Mouse (Mus musculus) heart, postnatal 0 days (tissue): ENCODE measurements around the gene Mapk1ip1l. TPM values are rescaled to one million over a fixed set of nuclear protein-coding genes. Genes with fewer than 3 reads are reported as not detected.

Source experiments
- ATAC-seq: fragments of 200-750 bp; cut with Nextera tagmentation; 2 replicates; pipeline ENCODE4 v1.8.0; 2017; ENCODE audit warnings: low read depth, moderate number of reproducible peaks, moderate library complexity; ENCODE audit not compliant: insufficient read depth
- DNase-seq: peaks from one replicate; pipeline ENCODE4 v3.0.0-alpha.2; 2016; ENCODE audit warnings: low spot score
- H3K27ac ChIP-seq: fragments of 300-500 bp; sonication (generic); 2 replicates; pipeline ENCODE4 v1.5.1; 2014; ENCODE audit warnings: low read depth, mild to moderate bottlenecking
- H3K27me3 ChIP-seq: fragments of 300-500 bp; sonication (generic); 2 replicates; pipeline ENCODE4 v1.6.1; 2014; ENCODE audit warnings: low read length, mixed read lengths; ENCODE audit not compliant: control insufficient read depth, insufficient read depth
- H3K36me3 ChIP-seq: fragments of 300-500 bp; sonication (generic); replicated peaks from 2 replicates; pipeline ENCODE4 v1.6.1; 2014; ENCODE audit warnings: low read length, mixed read lengths; ENCODE audit not compliant: control insufficient read depth, insufficient read depth
- H3K4me1 ChIP-seq: fragments of 300-500 bp; sonication (generic); 2 replicates; pipeline ENCODE4 v1.6.1; 2014; ENCODE audit warnings: antibody characterized with exemption; ENCODE audit not compliant: control insufficient read depth, insufficient read depth
- H3K4me2 ChIP-seq: fragments of 300-500 bp; sonication (generic); 2 replicates; pipeline ENCODE4 v1.6.1; 2014; ENCODE audit warnings: low read depth, mild to moderate bottlenecking, low read length, moderate library complexity
- H3K4me3 ChIP-seq: fragments of 300-500 bp; sonication (generic); 2 replicates; pipeline ENCODE4 v1.5.1; 2014; ENCODE audit warnings: low read depth, low read length
- H3K9ac ChIP-seq: fragments of 300-500 bp; sonication (generic); replicated peaks from 2 replicates; pipeline ENCODE4 v1.6.1; 2014; ENCODE audit warnings: low read depth, low read length, mixed read lengths
- H3K9me3 ChIP-seq: fragments of 300-500 bp; sonication (generic); replicated peaks from 2 replicates; pipeline ENCODE4 v1.6.1; 2016; ENCODE audit warnings: low read length; ENCODE audit not compliant: control insufficient read depth
- CTCF ChIP-seq: IDR thresholded peaks from 2 replicates; pipeline ENCODE4 v1.5.1; 2016; ENCODE audit warnings: antibody characterized with exemption, control low read depth, low read depth
- EP300 ChIP-seq: IDR thresholded peaks from 2 replicates; pipeline ENCODE4 v1.6.1; 2016; ENCODE audit warnings: antibody characterized with exemption, low read depth
- WGBS: fragments of 180-500 bp; shearing (Covaris S2); extraction: QIAGEN DNeasy Blood & Tissue Kit; methylation state at CpG from one replicate; pipeline ENCODE4 v1.1.7; 2014; 5-methylcytosine and 5-hydroxymethylcytosine counted together
- polyA plus RNA-seq: library from polyadenylated mRNA; unstranded; fragments of >200 nt; fragmentation: Nextera tagmentation; extraction: Ambion mirVana; gene quantifications from 2 replicates; pipeline ENCODE4 v1.2.1, GENCODE M21; 2015
- total RNA-seq: library from RNA; depleted of rRNA; stranded (reverse); fragments of >200 nt; gene quantifications from 2 replicates; pipeline ENCODE4 v1.2.3, GENCODE M21; 2014; ENCODE audit warnings: low replicate concordance

Gene Mapk1ip1l
- total and polyA plus RNA-seq, 2 experiments from 2014 or later = 18.9 to 32.4 TPM

GRCm38 (mm10) chr14:47281535-47281934 is 16.5 kb upstream of the Mapk1ip1l start:
- Histone ChIP-seq H3K9ac (no peak overlapping the region), H3K4me2 (no peak overlapping the region), H3K27ac (no peak overlapping the region), H3K36me3 (no peaks in the 10 kb centered on the region), H3K9me3 (no peaks in the 10 kb centered on the region), H3K4me3 (no peak overlapping the region), H3K27me3 (no peaks in the 10 kb centered on the region), H3K4me1 (peaks cover 10% of the 10 kb centered on the region; the same call in 1 of the 2 replicates)
- 89% methylated on average over 4 of the region's 4 CpGs for WGBS
- DNase-seq (no peak), ATAC-seq (no peak)
- TF ChIP-seq EP300 = no peak
- no peak for TF ChIP-seq CTCF

DNA sequence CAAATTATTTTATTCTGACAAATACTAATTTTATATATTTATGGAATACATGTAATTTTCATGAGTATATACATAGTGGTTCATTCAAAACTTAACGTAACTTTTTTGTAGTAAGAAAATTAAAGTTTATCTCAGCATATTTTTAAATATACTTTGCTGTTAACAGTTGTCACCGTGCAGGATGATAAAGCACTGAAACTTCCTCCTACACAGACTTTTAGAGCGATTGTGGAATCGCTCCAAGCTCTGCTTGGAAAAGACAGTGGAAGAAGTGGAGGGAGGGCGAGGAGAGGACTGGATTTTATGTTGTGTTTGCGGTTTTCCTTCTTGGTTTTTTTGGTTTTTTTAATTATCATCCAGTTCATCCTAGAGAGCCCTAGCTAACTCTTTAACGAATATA is 14.5 kb upstream of the Mapk1ip1l start:
- H3K27ac ChIP-seq = no peak overlapping the region
- no peak overlapping the region for H3K9ac ChIP-seq
- 54% methylated on average over 7 of the region's 7 CpGs for WGBS
- DNase-seq (peak; percentile 17), ATAC-seq (no peak)
- H3K9me3 ChIP-seq = no peaks in the 10 kb centered on the region
- no peaks in the 10 kb centered on the region for H3K27me3 ChIP-seq
- no peak overlapping the region for H3K4me3 ChIP-seq
- no peaks in the 10 kb centered on the region; the same call in 1 of the 2 replicates for H3K4me1 ChIP-seq
- no peak for TF ChIP-seq EP300
- no peaks in the 10 kb centered on the region for H3K36me3 ChIP-seq
- no peak overlapping the region for H3K4me2 ChIP-seq

- 97% methylated on average over 2 of the region's 2 CpGs for WGBS
- Histone ChIP-seq H3K9me3 (no peaks in the 10 kb centered on the region), H3K4me1 (no peaks in the 10 kb centered on the region; the same call in 1 of the 2 replicates), H3K4me2 (no peak overlapping the region), H3K36me3 (peaks cover 8% of the 10 kb centered on the region), H3K4me3 (no peak overlapping the region), H3K27me3 (no peaks in the 10 kb centered on the region), H3K27ac (no peak overlapping the region), H3K9ac (no peak overlapping the region)
- TF ChIP-seq CTCF (no peak), EP300 (no peak)
- DNase-seq (no peak), ATAC-seq (no peak)
Observed at GRCm38 (mm10) chr14:47285271-47285670, 12.8 kb upstream of the Mapk1ip1l start.

DNA sequence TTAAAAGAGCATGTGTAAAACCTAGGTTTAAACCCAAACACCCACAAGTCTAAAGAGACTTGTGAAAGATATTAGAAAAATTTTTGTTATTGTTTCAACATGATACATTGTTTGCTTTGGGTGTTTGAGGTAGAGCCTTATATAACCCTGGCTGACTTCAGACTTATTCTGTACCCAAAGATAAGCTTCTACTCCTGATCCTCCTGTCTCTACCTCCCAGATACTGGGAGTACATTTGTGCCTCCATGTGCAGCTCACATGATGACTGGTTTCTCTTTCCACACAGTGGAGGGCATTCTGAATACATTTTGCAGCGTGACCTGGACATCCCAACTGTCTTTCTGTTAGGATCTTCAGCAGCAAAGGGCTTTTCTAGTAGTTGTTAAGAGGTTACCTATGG is 11.9 kb upstream of the Mapk1ip1l start:
- Histone ChIP-seq H3K36me3 (peaks cover 13% of the 10 kb centered on the region), H3K4me1 (no peaks in the 10 kb centered on the region; the same call in 1 of the 2 replicates), H3K27ac (no peak overlapping the region), H3K9ac (no peak overlapping the region), H3K27me3 (no peaks in the 10 kb centered on the region), H3K9me3 (no peaks in the 10 kb centered on the region), H3K4me3 (no peak overlapping the region), H3K4me2 (no peak overlapping the region)
- 82% methylated on average over 1 of the region's 1 CpGs for WGBS
- ATAC-seq = no peak
- DNase-seq = no peak
- TF ChIP-seq EP300 (no peak), CTCF (no peak)

GRCm38 (mm10) chr14:47287021-47287420 is 11.0 kb upstream of the Mapk1ip1l start:
- no peak for ATAC-seq
- Histone ChIP-seq H3K4me2 (no peak overlapping the region), H3K9ac (no peak overlapping the region)

GRCm38 (mm10) chr14:47291772-47292171 is 6.3 kb upstream of the Mapk1ip1l start:
- DNase-seq (no peak), ATAC-seq (no peak)
- Histone ChIP-seq H3K4me2 (no peak overlapping the region), H3K27ac (no peak overlapping the region), H3K27me3 (no peaks in the 10 kb centered on the region), H3K9ac (no peak overlapping the region), H3K4me3 (no peak overlapping the region), H3K36me3 (peaks cover 13% of the 10 kb centered on the region), H3K9me3 (no peaks in the 10 kb centered on the region), H3K4me1 (no peaks in the 10 kb centered on the region; the same call in 1 of the 2 replicates)
- WGBS = 63% methylated on average over 1 of the region's 1 CpGs
- no peak for TF ChIP-seq CTCF

More at GRCm38 (mm10) chr14:47287021-47287420, 11.0 kb upstream of the Mapk1ip1l start:
- Histone ChIP-seq H3K9me3 (no peaks in the 10 kb centered on the region), H3K4me3 (no peak overlapping the region), H3K4me1 (no peaks in the 10 kb centered on the region; the same call in 1 of the 2 replicates), H3K36me3 (peaks cover 13% of the 10 kb centered on the region), H3K27ac (no peak overlapping the region), H3K27me3 (no peaks in the 10 kb centered on the region)
- WGBS = 79% methylated on average over 4 of the region's 5 CpGs
- DNase-seq = no peak
- TF ChIP-seq EP300 (no peak), CTCF (no peak)
